Mouse (Mus musculus) retina, postnatal 7 days (tissue): ENCODE measurements around the gene Dpp3.
"Not testable (repeated sequence)": the region's sequence is repeated elsewhere in the genome, so short reads cannot be mapped to it uniquely, and the experiment has no call there.

Experiments used
- DNase-seq: peaks from one replicate; pipeline ENCODE4 v3.0.0-alpha.2; 2012; ENCODE audit warnings: low read depth, low spot score

The Dpp3 gene

DNA sequence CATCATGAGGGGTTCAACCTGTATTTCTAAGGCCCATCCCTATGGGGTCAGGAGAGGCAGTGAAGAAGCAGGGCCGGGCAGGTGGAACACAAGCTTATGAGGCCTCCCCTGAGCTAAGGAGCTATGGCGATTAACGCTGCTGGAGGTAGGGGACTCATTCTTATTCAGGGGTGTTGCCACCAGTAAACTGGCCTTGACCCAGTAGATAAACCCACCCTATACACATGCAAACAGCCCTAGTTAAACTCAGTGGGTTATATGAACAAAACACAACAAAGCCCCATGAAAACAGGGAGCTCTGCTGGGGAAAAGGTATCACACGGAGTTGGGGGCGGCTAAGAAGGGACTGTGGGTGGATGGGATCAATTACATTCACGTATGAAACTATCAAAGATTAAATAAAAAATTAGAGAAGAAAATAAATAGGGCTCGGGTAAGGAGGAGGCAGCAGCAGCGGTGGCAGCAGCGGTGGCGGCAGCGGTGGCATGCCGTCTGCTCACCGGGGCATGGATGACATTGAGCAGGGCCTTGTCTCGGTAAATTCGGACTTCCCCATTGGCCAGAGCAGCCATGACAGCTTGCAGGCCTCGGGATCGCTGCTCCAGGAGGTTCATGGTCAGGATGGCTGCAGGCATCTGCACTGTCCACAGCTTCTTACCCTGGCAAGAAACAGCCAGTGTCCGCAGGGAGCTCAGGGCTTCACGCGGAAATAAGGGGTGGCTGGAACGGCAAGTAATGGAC lies 31.1 kb downstream of the Dpp3 start:
- no peak for DNase-seq

DNA sequence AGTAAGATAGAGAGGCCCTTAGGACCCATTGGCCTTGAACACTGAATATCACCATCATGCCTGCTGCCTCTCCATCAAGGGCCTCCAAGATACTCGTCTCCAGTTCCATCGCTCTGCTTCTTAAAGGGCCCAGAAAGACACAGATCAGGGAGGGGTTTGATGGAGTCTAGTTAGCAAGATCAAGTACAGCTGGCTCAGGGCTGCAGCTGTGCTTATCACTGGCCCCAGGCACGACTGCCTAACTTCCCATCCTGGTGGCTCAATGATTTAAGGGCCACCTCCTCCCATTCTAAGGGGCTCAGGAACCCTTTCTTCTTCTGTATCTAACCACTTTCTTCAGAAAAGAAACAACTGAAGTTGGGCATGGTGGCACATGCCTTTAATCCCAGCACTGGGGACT lies 36.3 kb downstream of the Dpp3 start:
- DNase-seq: no peak

DNA sequence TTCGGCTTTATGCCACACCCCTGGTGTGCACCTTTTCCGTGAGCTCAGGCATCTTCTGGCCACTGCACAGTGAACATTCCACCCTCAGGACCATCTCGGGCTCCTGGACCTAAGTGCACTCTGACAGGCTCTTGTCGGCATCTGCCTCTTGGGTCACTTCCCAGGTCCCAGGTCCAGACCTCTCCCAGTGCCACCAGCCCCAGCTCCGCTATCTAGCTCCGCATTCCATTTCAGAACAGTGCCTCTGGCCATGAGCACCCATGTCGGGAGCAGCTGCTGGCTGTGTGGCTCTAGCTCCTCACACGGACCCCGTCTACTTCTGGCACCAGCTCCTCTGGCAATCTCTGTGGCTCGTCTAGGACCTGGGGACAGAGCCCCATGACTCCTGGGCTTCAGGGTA lies 38.3 kb downstream of the Dpp3 start:
- no peak for DNase-seq

DNA sequence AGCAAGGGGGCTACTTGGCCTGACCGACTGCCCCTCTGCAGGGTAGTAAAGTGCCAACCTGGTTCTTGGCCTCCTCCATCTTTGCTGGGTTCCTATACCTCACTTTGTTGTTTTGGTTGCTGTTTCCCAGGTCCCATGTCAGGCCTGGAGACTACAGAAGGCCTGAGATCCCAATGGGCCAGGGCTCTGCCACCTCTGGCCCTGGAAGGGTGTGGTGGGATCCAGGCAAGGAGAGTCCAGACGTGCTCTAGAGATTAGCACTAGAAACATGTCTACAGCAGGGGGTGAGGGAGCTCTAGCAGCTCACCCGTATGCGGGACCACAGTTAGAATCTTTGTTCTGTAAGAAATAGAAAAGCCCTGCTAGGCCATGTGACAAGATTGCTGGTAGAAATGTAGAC lies 44.1 kb downstream of the Dpp3 start:
- DNase-seq: no peak

DNA sequence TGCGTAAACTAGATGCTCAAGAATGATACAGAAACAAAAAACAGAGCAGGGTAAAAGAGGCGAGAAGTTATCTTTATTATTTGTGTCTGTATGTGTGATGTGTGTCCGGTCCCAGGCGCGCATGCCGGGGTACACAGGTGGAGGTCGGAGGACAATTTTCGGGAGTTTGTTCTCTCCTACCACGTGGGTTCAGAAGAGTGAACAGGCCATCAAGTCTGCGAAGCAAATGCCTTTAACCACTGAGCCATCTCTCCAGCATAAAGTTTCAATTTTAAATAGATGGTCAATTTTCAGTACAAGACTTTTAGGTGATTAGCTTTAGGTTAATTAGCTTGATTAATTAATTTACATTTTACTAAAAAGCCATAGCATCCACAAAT lies 48.8 kb downstream of the Dpp3 start:
- no peak for DNase-seq

DNA sequence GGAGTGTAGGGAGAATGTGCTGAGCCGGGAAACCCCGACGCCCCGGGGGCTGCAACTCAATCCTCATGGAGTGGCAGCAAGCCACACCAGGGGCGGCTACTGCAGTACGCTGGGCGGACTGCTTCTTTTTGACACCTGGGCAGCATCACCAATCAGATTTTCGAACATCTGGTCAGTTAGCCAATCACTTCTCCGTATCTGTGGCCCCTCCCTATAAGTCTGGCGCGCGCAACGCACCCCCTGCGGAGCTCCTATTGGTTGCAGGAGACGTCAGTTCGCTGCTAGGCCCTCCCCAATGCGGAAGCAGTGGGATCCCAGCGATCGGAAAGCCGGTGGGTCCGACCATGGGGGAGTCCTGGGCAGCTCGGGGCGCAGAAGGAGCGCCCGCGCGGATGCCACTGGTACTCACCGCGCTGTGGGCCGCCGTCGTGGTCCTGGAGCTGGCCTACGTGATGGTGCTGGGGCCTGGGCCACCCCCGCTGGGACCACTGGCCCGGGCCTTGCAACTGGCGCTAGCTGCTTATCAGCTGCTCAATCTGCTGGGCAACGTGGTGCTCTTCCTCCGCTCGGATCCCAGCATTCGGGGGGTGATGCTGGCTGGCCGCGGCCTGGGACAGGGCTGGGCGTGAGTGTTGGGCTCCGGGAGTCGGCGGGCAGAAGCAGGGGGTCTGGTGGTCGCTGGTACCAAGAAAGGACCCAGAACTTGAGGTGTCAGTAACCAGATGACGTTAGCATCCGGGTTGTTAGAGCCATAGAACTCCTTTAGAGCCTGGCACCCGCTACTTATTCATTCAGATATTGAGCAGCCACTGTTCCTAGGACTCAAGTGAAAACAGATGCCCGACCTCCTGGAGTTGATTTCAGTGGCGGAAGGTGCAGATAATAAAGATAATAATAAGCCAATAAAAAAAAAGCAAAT lies 49.4 kb downstream of the Dpp3 start, which contains the start of gene Zdhhc24:
Gene Zdhhc24 (plus strand): TSS at position 264 of the 919 bp plus-strand sequence.
- DNase-seq: peak; percentile 92

DNA sequence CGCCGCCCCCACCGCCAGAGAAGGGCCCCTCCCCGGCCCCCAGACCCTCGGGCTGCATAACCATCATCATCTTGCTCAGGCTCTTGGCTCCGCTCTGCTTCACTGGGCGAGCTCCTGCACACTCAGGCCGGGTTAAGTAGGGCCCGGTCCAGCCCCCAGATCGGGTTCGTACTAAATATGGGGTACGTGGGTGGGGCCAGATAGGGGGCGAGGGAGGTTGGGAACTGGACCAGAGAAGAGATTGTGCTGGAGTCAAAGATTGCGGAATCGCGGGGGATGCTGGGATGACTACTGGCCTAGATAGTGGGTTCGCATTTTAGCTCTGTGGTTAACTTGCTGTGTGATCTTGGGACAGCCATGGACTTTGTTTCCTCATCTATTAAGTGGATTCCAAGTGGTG lies 50.3 kb downstream of the Dpp3 start, which contains the start of gene Actn3:
Gene Actn3 (minus strand): TSS at position 125 of the 400 bp plus-strand sequence.
- DNase-seq: no peak

DNA sequence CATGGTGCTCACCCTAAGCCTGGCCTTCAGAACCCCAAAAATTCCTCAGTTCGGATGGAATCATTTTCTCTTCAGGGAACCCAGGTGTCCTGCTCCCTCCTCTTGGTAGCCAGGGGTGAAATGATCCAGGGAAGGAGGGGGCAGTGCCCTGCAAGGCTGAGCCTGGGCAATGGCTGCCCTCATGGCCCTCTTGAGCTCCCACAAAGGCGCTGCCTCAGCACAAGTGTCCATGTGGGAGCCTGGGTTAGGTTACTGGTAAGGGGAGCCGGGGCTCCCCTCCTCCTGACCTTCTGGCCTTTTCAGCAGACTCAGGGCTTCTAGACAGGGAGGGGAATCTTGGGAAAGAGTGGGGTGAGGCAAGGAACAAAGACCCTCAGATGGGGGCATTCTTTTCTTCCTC lies 51.3 kb downstream of the Dpp3 start:
- no peak for DNase-seq

DNA sequence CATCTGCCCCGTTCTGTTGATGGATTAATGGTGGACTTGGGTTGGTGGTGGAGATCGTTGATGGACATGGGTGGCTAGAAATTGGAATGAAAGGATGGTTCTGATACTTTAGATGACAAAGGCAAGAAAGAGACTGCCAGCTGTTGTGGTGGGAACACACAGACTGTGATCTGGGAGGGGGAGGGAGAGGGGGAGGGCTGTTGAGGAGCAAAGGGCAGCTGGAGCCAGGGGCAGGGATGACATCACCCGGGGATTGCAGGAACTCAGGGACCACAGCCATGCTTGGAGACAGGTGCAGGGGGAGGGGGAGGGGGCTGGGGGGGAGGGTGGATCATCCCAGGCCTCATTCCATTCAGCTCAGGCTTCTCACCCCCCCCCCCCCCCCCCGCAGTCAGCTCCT lies 51.8 kb downstream of the Dpp3 start:
- no peak for DNase-seq

DNA sequence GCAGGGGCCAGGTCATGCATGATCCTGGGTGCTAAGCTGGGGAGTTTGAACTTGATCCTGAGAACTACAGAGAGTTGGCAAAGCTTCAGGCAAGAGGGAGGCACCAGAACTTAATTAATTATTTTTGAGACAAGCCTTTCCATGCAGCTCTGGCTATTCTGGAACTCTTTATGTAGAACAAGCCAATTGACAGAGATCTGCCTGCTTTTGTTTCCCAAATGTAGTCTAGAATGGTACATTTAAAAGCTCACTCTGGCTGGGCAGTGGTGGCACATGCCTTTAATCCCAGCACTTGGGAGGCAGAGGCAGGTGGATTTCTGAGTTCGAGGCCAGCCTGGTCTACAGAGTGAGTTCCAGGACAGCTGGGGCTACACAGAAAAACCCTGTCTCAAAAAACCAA lies 53.5 kb downstream of the Dpp3 start:
- DNase-seq: not testable (repeated sequence)

DNA sequence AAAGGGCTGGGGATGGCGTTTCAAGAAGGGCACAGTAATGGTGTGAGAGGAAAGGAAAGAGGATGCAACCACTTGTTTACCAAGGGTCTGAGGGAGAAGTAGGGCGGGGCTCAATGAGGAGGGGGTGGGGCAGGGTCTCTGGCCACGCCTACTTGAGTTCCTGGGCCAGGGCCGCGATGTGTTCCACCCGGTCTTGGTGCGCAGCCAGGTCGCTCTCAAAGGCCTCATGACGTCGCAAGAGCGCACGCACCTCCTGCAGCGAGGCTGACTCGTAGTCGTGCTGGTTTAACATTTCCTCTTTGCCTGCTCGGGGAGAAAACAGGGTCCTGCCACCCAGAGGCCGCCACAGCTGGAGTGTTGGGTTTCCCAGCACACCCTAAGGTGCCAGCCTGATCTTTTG lies 62.9 kb downstream of the Dpp3 start:
- DNase-seq: no peak

DNA sequence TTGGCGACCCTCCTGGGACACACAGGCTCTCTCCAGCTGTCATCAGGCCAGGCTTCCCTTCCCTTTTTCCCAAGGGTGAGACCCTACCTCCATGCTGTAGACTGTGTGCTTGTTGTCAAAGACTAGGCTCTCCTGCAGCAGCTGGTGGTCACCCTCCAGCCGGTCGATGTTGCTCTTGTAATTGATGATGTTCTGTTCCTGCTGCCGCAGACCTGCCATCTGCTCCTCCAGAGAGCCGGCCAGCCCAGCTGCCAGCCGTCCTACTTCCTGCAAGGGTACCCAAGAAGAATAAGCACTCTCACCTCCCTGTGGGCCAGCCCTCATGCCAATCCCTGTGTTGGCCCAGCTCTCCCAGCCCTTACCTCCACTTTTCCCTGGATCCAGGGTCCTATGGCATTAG lies 65.0 kb downstream of the Dpp3 start:
- no peak for DNase-seq

DNA sequence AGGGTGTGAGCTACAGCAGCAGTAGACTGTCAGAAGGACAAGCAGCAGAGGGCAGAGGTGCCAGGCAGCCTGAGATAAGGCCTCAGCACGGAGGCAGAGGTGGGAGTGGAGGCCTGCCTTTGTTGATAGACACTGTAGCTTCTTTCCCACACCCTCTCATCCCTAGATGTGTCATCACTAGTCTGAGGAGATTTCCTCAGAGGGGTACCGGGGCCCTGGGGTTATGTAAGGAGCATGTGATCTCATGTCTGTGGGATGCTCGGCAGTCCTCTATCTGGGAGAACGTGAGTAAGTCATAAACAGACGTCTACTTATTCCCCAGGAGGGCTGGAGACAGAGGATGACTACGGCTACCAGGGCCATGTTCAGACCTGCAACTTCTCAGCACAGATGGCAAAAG lies 69.0 kb downstream of the Dpp3 start:
- DNase-seq: no peak
